Mouse (Mus musculus): ENCODE results near the gene Pcbp1.

Gene Pcbp1

GRCm38 (mm10) chr6:86523755-86524434, 2.2 kb downstream of the Pcbp1 start:
- no peak for DNase-seq (ENCODE audit: low spot score in 2 of 2)

- no peak for DNase-seq (ENCODE audit: low spot score in 2 of 2)
These were observed 2.8 kb downstream of the Pcbp1 start for GRCm38 (mm10) chr6:86523242-86523754.

GRCm38 (mm10) chr6:86522001-86522911, 3.9 kb downstream of the Pcbp1 start:
- no peak for DNase-seq (ENCODE audit: low spot score in 2 of 2)

- no peak for DNase-seq (ENCODE audit: low spot score in 2 of 2)
These were observed 6.3 kb downstream of the Pcbp1 start for GRCm38 (mm10) chr6:86519767-86520345.

- no peak for DNase-seq (ENCODE audit: low spot score in 2 of 2)
These were observed 10.1 kb downstream of the Pcbp1 start for GRCm38 (mm10) chr6:86516021-86516420.

GRCm38 (mm10) chr6:86513296-86513695, 12.8 kb downstream of the Pcbp1 start:
- DNase-seq (ENCODE audit: low spot score in 2 of 2) = no peak

- no peak for DNase-seq (ENCODE audit: low spot score in 2 of 2)
These were observed 15.1 kb downstream of the Pcbp1 start for GRCm38 (mm10) chr6:86510979-86511378.

- DNase-seq (ENCODE audit: low spot score in 2 of 2) = no peak
These were observed 16.3 kb downstream of the Pcbp1 start for GRCm38 (mm10) chr6:86509866-86510200.

GRCm38 (mm10) chr6:86509194-86509865, 16.8 kb downstream of the Pcbp1 start:
- no peak for DNase-seq (ENCODE audit: low spot score in 2 of 2)

- no peak for DNase-seq (ENCODE audit: low spot score in 2 of 2)
These were observed 17.4 kb downstream of the Pcbp1 start for GRCm38 (mm10) chr6:86508736-86509135.

- DNase-seq (ENCODE audit: low spot score in 2 of 2) = no peak
These were observed 19.0 kb downstream of the Pcbp1 start for GRCm38 (mm10) chr6:86507116-86507515.

- DNase-seq (ENCODE audit: low spot score in 2 of 2) = no peak
These were observed 19.8 kb downstream of the Pcbp1 start for GRCm38 (mm10) chr6:86506309-86506708.

- DNase-seq (ENCODE audit: low spot score in 2 of 2) = no peak
These were observed 20.4 kb downstream of the Pcbp1 start for GRCm38 (mm10) chr6:86505671-86506070.

GRCm38 (mm10) chr6:86503513-86503912, 22.6 kb downstream of the Pcbp1 start:
- DNase-seq (ENCODE audit: low spot score in 2 of 2) = no peak

- no peak for DNase-seq (ENCODE audit: low spot score in 2 of 2)
These were observed 26.5 kb downstream of the Pcbp1 start for GRCm38 (mm10) chr6:86499571-86500109.

GRCm38 (mm10) chr6:86497942-86498732, 28.0 kb downstream of the Pcbp1 start:
- no peak for DNase-seq (ENCODE audit: low spot score in 2 of 2)

- DNase-seq (ENCODE audit: low spot score in 2 of 2) = no peak
These were observed 28.9 kb downstream of the Pcbp1 start for GRCm38 (mm10) chr6:86497071-86497815.

- DNase-seq (ENCODE audit: low spot score in 2 of 2) = no peak
These were observed 29.5 kb downstream of the Pcbp1 start for GRCm38 (mm10) chr6:86496585-86496984.

GRCm38 (mm10) chr6:86496127-86496526, 30.0 kb downstream of the Pcbp1 start:
- DNase-seq (ENCODE audit: low spot score in 2 of 2) = no peak

GRCm38 (mm10) chr6:86495661-86496060, 30.5 kb downstream of the Pcbp1 start:
- no peak for DNase-seq (ENCODE audit: low spot score in 2 of 2)

All from spleen, postnatal 14 days (tissue).